Comparison of ENCODE assay signal across 7 mouse cellular contexts in the genomic region with DNA sequence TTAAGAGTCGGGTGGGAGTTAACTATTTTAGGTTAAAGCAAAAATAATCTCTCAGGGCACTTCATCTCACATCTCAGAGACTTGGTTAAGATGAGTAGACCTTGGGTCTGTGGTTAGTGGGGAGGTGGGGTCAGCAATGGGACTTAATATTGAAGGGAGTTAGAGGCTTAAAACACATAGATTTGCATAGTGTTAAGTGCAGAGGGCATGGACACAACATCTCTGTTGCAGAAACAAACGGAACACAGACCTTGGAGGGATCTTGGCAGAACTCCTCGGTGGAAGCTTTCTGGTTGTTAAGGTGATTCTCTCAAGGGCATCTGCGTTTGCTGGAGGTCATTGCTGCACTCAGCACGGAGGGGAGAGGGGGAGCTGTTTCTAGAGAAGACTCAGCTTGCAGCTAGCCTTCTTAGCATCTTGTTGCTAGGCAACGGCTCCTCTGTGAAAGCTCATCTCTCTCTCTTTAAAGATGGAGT. TPM values are rescaled to one million over a fixed set of nuclear protein-coding genes. Genes with fewer than 3 reads are reported as not detected.
DNase-seq lines count a peak whose midpoint lies in the region; ATAC-seq lines count a peak whose summit lies in the region.

No protein-coding gene starts in this region.

- 4% methylated on average over 6 of the region's 6 CpGs for WGBS in forebrain, embryonic 11.5 days

- no peak overlapping the region for H3K9ac ChIP-seq in forebrain, embryonic 11.5 days (ENCODE audit: low read length)

- peak; percentile 97 for DNase-seq in ES-CJ7 (ENCODE audit: low read depth, low spot score)
- peak; percentile 32 for DNase-seq in adrenal gland, adult 8-10 months
- DNase-seq in forebrain, embryonic 11.5 days (ENCODE audit: low spot score): peak; percentile 74
- DNase-seq in hindlimb bud, embryonic 11.5 days (ENCODE audit: extremely low spot score, low read depth, low spot score): peak; percentile 47
- peak; percentile 84 to 93 for DNase-seq in left cerebral cortex, postnatal 25 days (ENCODE audit: low spot score in 2 of 2)
- peak; percentile 51 for DNase-seq in naive thymus-derived CD4-positive, alpha-beta T cell, adult 2 months (ENCODE audit: low read depth)
- DNase-seq in yolk sac, embryonic 10.5 days (ENCODE audit: low spot score): peak; percentile 32

- ATAC-seq in forebrain, embryonic 11.5 days (replicated peaks; ENCODE audit: low FRiP score): peak; percentile 87

- peak overlapping the region; percentile 64 for H3K4me2 ChIP-seq in forebrain, embryonic 11.5 days (ENCODE audit: low read depth, low read length, severe bottlenecking)

- H3K27me3 ChIP-seq in forebrain, embryonic 11.5 days (ENCODE audit: control insufficient read depth, insufficient read depth, low read length): no peaks in the 10 kb centered on the region

- H3K27ac ChIP-seq in forebrain, embryonic 11.5 days (ENCODE audit: low read depth, low read length): peak overlapping the region; percentile 63

- H3K4me3 ChIP-seq in forebrain, embryonic 11.5 days (ENCODE audit: low read depth, low read length): no peak overlapping the region; the same call in 1 of the 2 replicates

- peaks cover 3% of the 10 kb centered on the region; the same call in 1 of the 2 replicates for H3K9me3 ChIP-seq in forebrain, embryonic 11.5 days (ENCODE audit: control insufficient read depth, low read length)

- intact Hi-C loops in left cerebral cortex, postnatal 25 days (cut with DNase I): loop anchor here (2.0 to 10.0 kb wide), 2 partner anchors 70 to 152 kb away; a partner anchor contains a TSS

- H3K4me1 ChIP-seq in forebrain, embryonic 11.5 days (replicated peaks; ENCODE audit: control insufficient read depth, insufficient read depth, low read length): no peaks in the 10 kb centered on the region

- H3K36me3 ChIP-seq in forebrain, embryonic 11.5 days (ENCODE audit: control insufficient read depth, insufficient read depth, low read length): no peaks in the 10 kb centered on the region

RNA-seq across cellular contexts. Expression of a gene that starts 51.0 kb away (rescaled TPM):
- 10 to 100 TPM; 20.1 to 43.2 (median 28.4) TPM for total RNA-seq in adrenal gland, adult 8-10 months (2022)
- polyA plus RNA-seq in forebrain, embryonic 11.5 days (2014; fragmentation: Nextera tagmentation; extraction: Ambion mirVana): 0.75 and 1.2 TPM in 2 replicates
- total RNA-seq in left cerebral cortex, postnatal 25 days (2021): 1 to 10 TPM; 2.3 to 2.4 TPM

Comparison
In these comparisons a context has a peak if more than half of its experiments do, and no peak if none do; other contexts are left out.
1. DNase-seq: peak in every context shown above with its lines; median percentile 97 in ES-CJ7; 88 in left cerebral cortex, postnatal 25 days; 74 in forebrain, embryonic 11.5 days; 51 in naive thymus-derived CD4-positive, alpha-beta T cell, adult 2 months; 47 in hindlimb bud, embryonic 11.5 days; 32 in adrenal gland, adult 8-10 months; 32 in yolk sac, embryonic 10.5 days.
2. RNA of a gene that starts 51.0 kb away (total RNA-seq): 20.1 to 43.2 TPM in adrenal gland, adult 8-10 months; 2.3 to 2.4 TPM in left cerebral cortex, postnatal 25 days; every median in the first group is over 4 times any median in the second.